Mouse (Mus musculus): ENCODE measurements around the gene 1700034J05Rik.

- TF ChIP-seq CTCF (IDR thresholded peaks at IDR 0.05; ENCODE audit: low read depth) (peak; percentile 36; the same call in 1 of the 2 replicates), EP300 (optimal IDR thresholded peaks at IDR 0.05) (no peak)
Observed at GRCm38 (mm10) chr6:146901929-146902328, 52.3 kb downstream of the 1700034J05Rik start.
